Mouse (Mus musculus) lung, postnatal 10 days (tissue): Measurements from ENCODE around the gene Gm36864.
A peak's percentile ranks its signal among the peaks of the same experiment; 100 is the strongest.

Experiments used
- DNase-seq: peaks from one replicate; pipeline ENCODE4 v3.0.0; 2021

The Gm36864 gene

GRCm38 (mm10) chr7:44260410-44260809, 24.4 kb downstream of the Gm36864 start:
- no peak for DNase-seq

- no peak for DNase-seq
Observed at GRCm38 (mm10) chr7:44261147-44261546, 25.2 kb downstream of the Gm36864 start, which contains the start of gene Gm15517. Gene Gm15517, plus strand, starts transcription at chr7:44261447.

GRCm38 (mm10) chr7:44262791-44263643, 27.0 kb downstream of the Gm36864 start:
- DNase-seq, result peak; percentile 94

- no peak for DNase-seq
Observed at GRCm38 (mm10) chr7:44268117-44268516, 32.1 kb downstream of the Gm36864 start.

- DNase-seq, result no peak
Observed at GRCm38 (mm10) chr7:44269397-44269796, 33.4 kb downstream of the Gm36864 start.

GRCm38 (mm10) chr7:44271309-44271708, 35.3 kb downstream of the Gm36864 start:
- no peak for DNase-seq

- no peak for DNase-seq
Observed at GRCm38 (mm10) chr7:44272546-44272945, 36.6 kb downstream of the Gm36864 start.

- no peak for DNase-seq
Observed at GRCm38 (mm10) chr7:44273446-44273845, 37.5 kb downstream of the Gm36864 start.

GRCm38 (mm10) chr7:44274096-44274495, 38.1 kb downstream of the Gm36864 start:
- DNase-seq, result no peak

- no peak for DNase-seq
Observed at GRCm38 (mm10) chr7:44275546-44275945, 39.6 kb downstream of the Gm36864 start.

GRCm38 (mm10) chr7:44276461-44277249, 40.7 kb downstream of the Gm36864 start:
- DNase-seq, result no peak

- DNase-seq, result no peak
Observed at GRCm38 (mm10) chr7:44277250-44277622, 41.3 kb downstream of the Gm36864 start.

GRCm38 (mm10) chr7:44280959-44281358, 45.0 kb downstream of the Gm36864 start:
- no peak for DNase-seq

GRCm38 (mm10) chr7:44281586-44281985, 45.6 kb downstream of the Gm36864 start:
- no peak for DNase-seq

GRCm38 (mm10) chr7:44287760-44288159, 51.8 kb downstream of the Gm36864 start:
- no peak for DNase-seq

- DNase-seq, result no peak
Observed at GRCm38 (mm10) chr7:44290986-44291385, 55.0 kb downstream of the Gm36864 start.

- no peak for DNase-seq
Observed at GRCm38 (mm10) chr7:44291418-44291817, 55.4 kb downstream of the Gm36864 start.
